Mouse (Mus musculus) brain, embryonic 14.5 days (tissue): ENCODE data around the gene Hectd1.

Source experiments
- CTCF ChIP-seq: fragments of 200-500 bp; IDR thresholded peaks from 2 replicates; pipeline ENCODE4 v1.5.1; 2012; ENCODE audit warnings: inconsistent platforms, mild to moderate bottlenecking, moderate library complexity, borderline replicate concordance; ENCODE audit not compliant: insufficient read depth, insufficient read length; ENCODE audit errors: extremely low read depth
- POLR2A ChIP-seq: fragments of 200-500 bp; IDR thresholded peaks from 2 replicates; pipeline ENCODE4 v1.6.1; 2012; ENCODE audit warnings: mild to moderate bottlenecking, inconsistent platforms, borderline replicate concordance; ENCODE audit not compliant: poor library complexity, insufficient read depth, insufficient read length, severe bottlenecking; ENCODE audit errors: extremely low read depth

DNA sequence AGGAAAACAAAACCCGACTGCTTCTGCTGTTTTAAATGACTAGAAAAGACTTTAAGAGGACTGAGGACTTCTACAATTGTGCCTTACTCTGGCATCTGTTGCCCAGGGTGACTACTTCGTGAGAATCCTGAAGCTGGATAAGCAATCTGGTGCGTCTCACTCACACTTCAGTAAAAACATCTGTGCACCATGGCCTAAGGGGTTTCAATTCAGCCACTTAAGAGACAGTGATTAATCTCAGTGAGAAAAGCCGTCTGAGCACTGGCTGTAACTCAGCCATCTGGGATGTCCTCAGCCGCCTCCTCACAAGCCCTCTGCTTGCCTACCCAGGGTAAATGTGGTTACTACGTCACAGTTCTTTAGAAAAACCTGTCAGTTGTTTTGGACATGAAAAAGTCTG is 84.4 kb downstream of the Hectd1 start:
- no peak for TF ChIP-seq CTCF
- no peak for TF ChIP-seq POLR2A
